Mouse (Mus musculus) embryo, embryonic 9.5 days (tissue): ENCODE measurements around the gene Proser2.
A peak's percentile ranks its signal among the peaks of the same experiment; 100 is the strongest.

Experiments used
- DNase-seq: peaks from one replicate; pipeline ENCODE4 v3.0.0-alpha.2; 2017; ENCODE audit errors: extremely low spot score

The Proser2 gene

GRCm38 (mm10) chr2:6072685-6073260 lies 57.2 kb downstream of the Proser2 start:
- DNase-seq: no peak

- peak; percentile 25 for DNase-seq
These were observed 58.2 kb downstream of the Proser2 start for GRCm38 (mm10) chr2:6071598-6072440.

- no peak for DNase-seq
These were observed 59.1 kb downstream of the Proser2 start for GRCm38 (mm10) chr2:6070925-6071324.

- no peak for DNase-seq
These were observed 62.7 kb downstream of the Proser2 start for GRCm38 (mm10) chr2:6067341-6067740.

GRCm38 (mm10) chr2:6060071-6060804 lies 69.8 kb downstream of the Proser2 start:
- no peak for DNase-seq

- DNase-seq: no peak
These were observed 70.7 kb downstream of the Proser2 start for GRCm38 (mm10) chr2:6059291-6059690.

- no peak for DNase-seq
These were observed 73.5 kb downstream of the Proser2 start for GRCm38 (mm10) chr2:6056518-6056917.

GRCm38 (mm10) chr2:6055466-6055865 lies 74.5 kb downstream of the Proser2 start:
- no peak for DNase-seq

GRCm38 (mm10) chr2:6049018-6049417 lies 81.0 kb downstream of the Proser2 start:
- DNase-seq: no peak

- DNase-seq: no peak
These were observed 81.4 kb downstream of the Proser2 start for GRCm38 (mm10) chr2:6048570-6048969.
